Mouse (Mus musculus) heart, embryonic 16.5 days (tissue): Measurements from ENCODE around the gene Zfp763. TPM values are rescaled to one million over a fixed set of nuclear protein-coding genes. Genes with fewer than 3 reads are reported as not detected.
A peak's percentile ranks its signal among the peaks of the same experiment; 100 is the strongest.
"Not testable (repeated sequence)": the region's sequence is repeated elsewhere in the genome, so short reads cannot be mapped to it uniquely, and the experiment has no call there.

Experiments
- ATAC-seq: fragments of 200-750 bp; cut with Nextera tagmentation; replicated peaks from 2 replicates; pipeline ENCODE4 v1.8.0; 2017; ENCODE audit warnings: moderate number of reproducible peaks; ENCODE audit not compliant: insufficient read depth, low FRiP score; ENCODE audit errors: extremely low read depth
- H3K27ac ChIP-seq: fragments of 300-500 bp; sonication (generic); 2 replicates; pipeline ENCODE4 v1.5.1; 2014; ENCODE audit warnings: mild to moderate bottlenecking, low read length, control low read depth, moderate library complexity
- H3K27me3 ChIP-seq: fragments of 300-500 bp; sonication (generic); 2 replicates; pipeline ENCODE4 v1.6.1; 2014; ENCODE audit warnings: low read length, mixed read lengths; ENCODE audit not compliant: control insufficient read depth, insufficient read depth
- H3K36me3 ChIP-seq: fragments of 300-500 bp; sonication (generic); 2 replicates; pipeline ENCODE4 v1.6.1; 2014; ENCODE audit not compliant: control insufficient read depth, insufficient read depth
- H3K4me1 ChIP-seq: fragments of 300-500 bp; sonication (generic); 2 replicates; pipeline ENCODE4 v1.6.1; 2014; ENCODE audit warnings: low read length, mixed read lengths; ENCODE audit not compliant: control insufficient read depth, insufficient read depth
- H3K4me2 ChIP-seq: fragments of 300-500 bp; sonication (generic); 2 replicates; pipeline ENCODE4 v1.6.1; 2014; ENCODE audit warnings: low read depth, mild to moderate bottlenecking, control low read depth, low read length
- H3K4me3 ChIP-seq: fragments of 300-500 bp; sonication (generic); 2 replicates; pipeline ENCODE4 v1.5.1; 2014; ENCODE audit warnings: mild to moderate bottlenecking, control low read depth, low read length
- H3K9ac ChIP-seq: fragments of 300-500 bp; sonication (generic); 2 replicates; pipeline ENCODE4 v1.6.1; 2014; ENCODE audit warnings: low read length, control low read depth
- H3K9me3 ChIP-seq: fragments of 300-500 bp; sonication (generic); replicated peaks from 2 replicates; pipeline ENCODE4 v1.6.1; 2016; ENCODE audit warnings: low read length; ENCODE audit not compliant: control insufficient read depth
- WGBS: fragments of 180-500 bp; shearing (Covaris S2); extraction: QIAGEN DNeasy Blood & Tissue Kit; methylation state at CpG from one replicate; pipeline ENCODE4 v1.1.7; 2014; 5-methylcytosine and 5-hydroxymethylcytosine counted together
- polyA plus RNA-seq: library from polyadenylated mRNA; unstranded; fragments of >200 nt; fragmentation: Nextera tagmentation; extraction: Ambion mirVana; gene quantifications from 2 replicates; pipeline ENCODE4 v1.2.1, GENCODE M21; 2015

Zfp763 gene
- polyA plus RNA-seq, result 5.8 and 6.8 TPM in 2 replicates

DNA sequence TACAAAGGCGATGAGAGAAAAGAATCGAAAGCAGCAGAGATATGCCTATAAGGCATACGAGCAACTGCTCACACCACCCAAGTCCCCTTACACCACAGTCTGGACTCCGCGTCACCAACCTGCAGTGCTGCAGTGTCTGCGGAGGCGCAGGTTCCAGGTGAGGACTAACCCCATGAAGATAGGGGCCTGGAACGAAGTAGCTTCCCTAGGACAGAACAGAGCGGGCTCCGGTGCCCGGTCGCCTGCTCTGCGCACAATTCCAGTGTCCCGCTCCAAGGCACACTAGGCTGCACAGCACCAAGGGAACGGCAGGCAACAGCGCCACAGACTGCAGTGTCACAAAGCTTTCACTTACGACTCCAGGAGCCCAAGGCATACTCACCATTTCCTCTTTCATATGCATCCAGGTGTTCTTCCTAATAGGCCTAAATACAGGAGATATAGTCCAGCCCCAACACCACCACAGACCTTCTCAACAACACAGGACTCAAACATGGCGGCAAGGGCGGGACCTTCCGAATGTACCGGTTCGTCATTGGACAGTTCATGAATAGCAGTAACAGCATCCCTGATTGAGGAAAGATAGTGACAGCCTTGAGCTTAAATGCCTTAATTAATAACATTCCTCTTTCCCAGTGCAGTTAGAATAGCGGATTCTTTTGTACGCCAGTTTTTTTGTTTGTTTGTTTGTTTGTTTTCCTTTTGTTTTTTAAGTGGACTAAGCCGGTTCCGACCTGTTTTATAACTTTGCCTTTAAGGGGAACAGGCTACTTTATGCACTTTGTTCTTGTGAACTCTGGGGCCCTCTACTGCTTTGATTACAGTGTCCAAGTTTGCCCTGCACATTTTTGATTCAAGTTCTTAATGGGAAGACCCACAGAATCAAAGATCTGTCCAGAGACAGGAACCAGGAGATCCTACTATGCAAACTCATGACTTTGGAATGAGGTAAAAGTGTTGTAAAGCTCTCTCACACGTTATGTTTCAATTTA is at the start of gene Zfp763:
Zfp763 (minus strand) TSS at position 503 of the 992 bp plus-strand sequence.
- H3K9me3 ChIP-seq, result no peaks in the 10 kb centered on the region
- no peaks in the 10 kb centered on the region for H3K36me3 ChIP-seq
- ATAC-seq, result peak; percentile 96
- peak within 1 kb of the TSS; percentile 74 for H3K9ac ChIP-seq
- H3K4me1 ChIP-seq, result peaks cover 5% of the 10 kb centered on the region
- 3% methylated on average over 27 of the region's 27 CpGs for WGBS
- H3K4me3 ChIP-seq, result peak within 1 kb of the TSS; percentile 68
- peak within 1 kb of the TSS; percentile 73 for H3K4me2 ChIP-seq
- peak within 1 kb of the TSS; percentile 87 for H3K27ac ChIP-seq
- H3K27me3 ChIP-seq, result no peaks in the 10 kb centered on the region

DNA sequence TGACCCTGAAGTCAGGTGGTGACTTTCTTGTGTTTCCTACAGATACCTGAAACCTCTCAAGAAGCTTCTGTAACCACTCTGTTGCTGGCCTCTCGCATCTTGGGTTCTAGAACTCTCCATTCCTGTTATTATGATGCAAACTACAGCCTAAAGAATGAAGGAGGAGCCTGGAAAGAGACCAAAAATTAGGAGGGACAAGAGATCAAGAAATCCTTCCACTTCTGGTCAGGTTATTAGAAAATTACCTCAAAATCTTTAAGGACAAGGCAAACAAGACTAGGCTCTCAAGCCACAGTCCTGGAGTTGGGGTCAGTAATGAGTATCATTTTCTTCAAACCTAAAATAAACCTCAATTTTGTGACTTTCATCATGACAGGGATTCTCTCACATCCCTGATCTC is 34.8 kb upstream of the Zfp763 start, which contains the start of gene 4921501E09Rik:
4921501E09Rik (minus strand) TSS at position 101 of the 400 bp plus-strand sequence.
- H3K4me3 ChIP-seq, result no peak within 1 kb of the TSS
- no peak within 1 kb of the TSS for H3K27ac ChIP-seq
- no peak within 1 kb of the TSS for H3K9ac ChIP-seq
- no peak for ATAC-seq
- H3K36me3 ChIP-seq, result no peaks in the 10 kb centered on the region
- H3K27me3 ChIP-seq, result no peaks in the 10 kb centered on the region
- no peaks in the 10 kb centered on the region for H3K4me1 ChIP-seq
- H3K4me2 ChIP-seq, result no peak within 1 kb of the TSS
- 0 out of 2 replicates have a peak, but pooled peaks cover 2% of the 10 kb centered on the region for H3K9me3 ChIP-seq
- 43% methylated on average over 1 of the region's 1 CpGs for WGBS

DNA sequence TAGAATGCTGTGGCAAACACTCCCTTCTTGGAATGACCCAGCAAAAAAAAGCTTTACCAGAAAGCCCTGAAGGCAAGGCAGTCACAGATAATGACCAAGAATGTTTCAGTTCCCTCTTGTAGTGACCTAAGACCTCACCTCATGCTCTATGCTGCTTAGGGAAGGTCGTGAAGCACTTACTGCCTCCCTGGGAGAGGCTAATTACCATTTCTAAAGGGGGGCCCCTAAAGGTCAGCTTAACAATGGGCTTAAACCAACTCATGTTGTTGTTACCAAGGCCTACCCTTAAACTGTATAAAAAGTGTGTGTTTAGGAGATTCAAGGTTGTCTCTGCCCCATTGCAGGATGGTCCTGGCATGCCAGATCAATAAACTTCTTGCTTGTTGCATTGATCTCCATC is 29.8 kb upstream of the Zfp763 start:
- no peak for ATAC-seq
- Histone ChIP-seq H3K9ac (no peak overlapping the region), H3K9me3 (0 out of 2 replicates have a peak, but pooled peaks cover 2% of the 10 kb centered on the region), H3K36me3 (no peaks in the 10 kb centered on the region), H3K27ac (no peak overlapping the region), H3K4me3 (no peak overlapping the region), H3K4me1 (no peaks in the 10 kb centered on the region), H3K4me2 (no peak overlapping the region), H3K27me3 (no peaks in the 10 kb centered on the region)
- 3% methylated on average over 1 of the region's 1 CpGs for WGBS

- Histone ChIP-seq H3K4me2 (no peak overlapping the region), H3K27me3 (no peaks in the 10 kb centered on the region), H3K4me3 (no peak overlapping the region), H3K27ac (no peak overlapping the region), H3K36me3 (no peaks in the 10 kb centered on the region), H3K4me1 (no peaks in the 10 kb centered on the region), H3K9ac (no peak overlapping the region), H3K9me3 (no peaks in the 10 kb centered on the region)
- WGBS, result 13% methylated on average over 1 of the region's 1 CpGs
- ATAC-seq, result no peak
These were observed 25.6 kb upstream of the Zfp763 start for GRCm38 (mm10) chr17:33058791-33059190.

DNA sequence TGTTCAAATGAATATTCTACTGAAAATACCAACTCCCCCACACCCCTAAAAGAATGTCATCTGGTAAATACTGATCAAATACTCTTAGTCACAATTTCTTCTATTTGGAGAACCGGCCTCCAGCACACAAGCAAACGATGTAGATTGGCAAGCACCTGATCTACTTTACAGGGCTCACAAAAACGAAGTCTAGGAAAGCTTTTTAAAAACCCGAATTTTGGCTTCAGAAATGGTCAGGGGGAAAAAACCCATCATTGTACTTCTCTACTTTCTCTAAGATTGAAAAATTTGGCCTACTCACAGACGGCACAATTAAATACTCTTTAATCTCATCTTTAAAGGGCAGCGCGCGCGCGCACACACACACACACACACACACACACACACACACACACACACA is 826 bp downstream of the Zfp763 start:
- H3K9ac ChIP-seq, result peak overlapping the region; percentile 74
- peaks cover 5% of the 10 kb centered on the region for H3K4me1 ChIP-seq
- no peaks in the 10 kb centered on the region for H3K27me3 ChIP-seq
- no peak overlapping the region for H3K27ac ChIP-seq
- 0 out of 2 replicates have a peak, but pooled peaks cover under 1% of the 10 kb centered on the region for H3K36me3 ChIP-seq
- peak overlapping the region; percentile 68 for H3K4me3 ChIP-seq
- ATAC-seq, result no peak
- 3% methylated on average over 10 of the region's 10 CpGs for WGBS
- peak overlapping the region; percentile 73 for H3K4me2 ChIP-seq
- peaks cover 2% of the 10 kb centered on the region; the same call in 1 of the 2 replicates for H3K9me3 ChIP-seq

GRCm38 (mm10) chr17:33020434-33020833 is 12.8 kb downstream of the Zfp763 start:
- H3K9ac ChIP-seq, H3K27ac ChIP-seq, H3K4me1 ChIP-seq, H3K4me3 ChIP-seq, ATAC-seq, H3K27me3 ChIP-seq, H3K4me2 ChIP-seq: not testable (repeated sequence)
- Histone ChIP-seq H3K36me3 (peaks cover 64% of the 10 kb centered on the region), H3K9me3 (peaks cover 62% of the 10 kb centered on the region)

DNA sequence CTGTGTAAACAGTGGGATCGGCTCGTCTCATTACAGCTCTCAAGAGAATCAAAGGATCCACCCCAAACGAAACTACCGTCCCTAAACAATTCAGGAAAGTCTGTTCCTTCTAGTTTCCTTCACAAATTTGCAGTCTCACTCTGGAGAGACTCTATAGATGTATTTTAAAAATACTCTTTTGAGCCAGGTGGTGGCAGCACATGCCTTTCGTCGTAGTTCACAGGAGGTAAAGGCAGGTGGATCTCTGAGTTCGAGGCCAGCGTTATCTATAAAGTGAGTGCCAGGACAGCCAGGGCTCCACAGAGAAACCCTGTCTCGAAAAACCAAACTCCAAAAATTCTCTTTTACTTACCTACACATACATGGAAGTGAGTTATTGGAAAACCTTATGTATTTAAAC is 24.9 kb downstream of the Zfp763 start:
- peaks cover 21% of the 10 kb centered on the region for H3K36me3 ChIP-seq
- H3K9me3 ChIP-seq, result peaks cover 14% of the 10 kb centered on the region
- WGBS, result 43% methylated on average over 9 of the region's 9 CpGs
- H3K4me3 ChIP-seq, result no peak overlapping the region
- H3K4me2 ChIP-seq, result no peak overlapping the region
- no peak for ATAC-seq
- no peak overlapping the region for H3K9ac ChIP-seq
- H3K27ac ChIP-seq, result no peak overlapping the region
- no peaks in the 10 kb centered on the region for H3K27me3 ChIP-seq
- no peaks in the 10 kb centered on the region for H3K4me1 ChIP-seq

GRCm38 (mm10) chr17:32998492-32998891 is 34.7 kb downstream of the Zfp763 start:
- 85% methylated on average over 2 of the region's 2 CpGs for WGBS
- Histone ChIP-seq H3K27me3 (no peaks in the 10 kb centered on the region), H3K27ac (no peak overlapping the region), H3K36me3 (peaks cover 33% of the 10 kb centered on the region), H3K4me3 (no peak overlapping the region), H3K4me2 (no peak overlapping the region), H3K4me1 (peaks cover 6% of the 10 kb centered on the region), H3K9ac (no peak overlapping the region), H3K9me3 (peaks cover 13% of the 10 kb centered on the region)
- no peak for ATAC-seq
